Mouse (Mus musculus) limb, embryonic 15.5 days (tissue): Measurements from ENCODE around the gene Tacr1. TPM values are rescaled to one million over a fixed set of nuclear protein-coding genes. Genes with fewer than 3 reads are reported as not detected.

Experiments
- ATAC-seq: fragments of 200-750 bp; cut with Nextera tagmentation; 2 replicates; pipeline ENCODE4 v1.8.0; 2017; ENCODE audit warnings: low read depth, moderate TSS enrichment; ENCODE audit not compliant: insufficient number of reproducible peaks, low FRiP score, low TSS enrichment
- H3K27ac ChIP-seq: fragments of 300-500 bp; sonication (generic); 2 replicates; pipeline ENCODE4 v1.5.1; 2015; ENCODE audit warnings: moderate library complexity, mild to moderate bottlenecking, inconsistent platforms
- H3K27me3 ChIP-seq: fragments of 300-500 bp; sonication (generic); 2 replicates; pipeline ENCODE4 v1.6.1; 2015; ENCODE audit warnings: inconsistent platforms
- H3K36me3 ChIP-seq: fragments of 300-500 bp; sonication (generic); 2 replicates; pipeline ENCODE4 v1.6.1; 2015; ENCODE audit warnings: inconsistent platforms
- H3K4me1 ChIP-seq: fragments of 300-500 bp; sonication (generic); 2 replicates; pipeline ENCODE4 v1.6.1; 2015; ENCODE audit warnings: inconsistent platforms
- H3K4me2 ChIP-seq: fragments of 300-500 bp; sonication (generic); 2 replicates; pipeline ENCODE4 v1.6.1; 2015; ENCODE audit warnings: mild to moderate bottlenecking, inconsistent platforms
- H3K4me3 ChIP-seq: fragments of 300-500 bp; sonication (generic); 2 replicates; pipeline ENCODE4 v1.5.1; 2015; ENCODE audit warnings: mild to moderate bottlenecking, inconsistent platforms
- H3K9ac ChIP-seq: fragments of 300-500 bp; sonication (generic); 2 replicates; pipeline ENCODE4 v1.6.1; 2015; ENCODE audit warnings: inconsistent platforms
- H3K9me3 ChIP-seq: fragments of 300-500 bp; sonication (generic); 2 replicates; pipeline ENCODE4 v1.6.1; 2016; ENCODE audit warnings: inconsistent platforms
- WGBS: fragments of 180-500 bp; shearing (Covaris S2); methylation state at CpG from one replicate; pipeline ENCODE4 v1.1.7; 2015; 5-methylcytosine and 5-hydroxymethylcytosine counted together
- polyA plus RNA-seq: library from polyadenylated mRNA; unstranded; fragments of >200 nt; fragmentation: Nextera tagmentation; extraction: Ambion mirVana; gene quantifications from 2 replicates; pipeline ENCODE4 v1.2.1, GENCODE M21; 2015

The Tacr1 gene
- polyA plus RNA-seq, 1 experiment from 2014 or later: 0.36 TPM

DNA sequence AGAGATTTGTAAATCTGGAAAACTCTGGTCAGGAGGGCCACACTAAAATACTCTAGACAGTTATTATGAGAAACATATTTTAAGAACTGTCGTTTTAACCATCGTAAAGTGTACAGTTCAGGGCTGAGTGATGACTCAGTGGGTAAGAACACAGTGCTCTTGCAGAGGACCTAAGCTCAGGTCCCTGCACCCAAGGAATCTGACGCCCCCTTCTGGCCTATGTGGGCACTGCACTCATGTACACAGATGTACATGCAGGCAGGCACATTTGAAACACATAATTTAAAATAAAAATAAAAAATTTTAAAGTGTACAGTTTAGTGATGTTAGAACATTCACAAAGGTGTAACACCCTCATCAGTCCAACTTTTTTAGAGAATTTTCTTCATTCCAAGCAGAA is 147.1 kb downstream of the Tacr1 start:
- H3K4me1 ChIP-seq: no peaks in the 10 kb centered on the region
- no peak overlapping the region for H3K9ac ChIP-seq
- H3K36me3 ChIP-seq: no peaks in the 10 kb centered on the region
- no peak for ATAC-seq
- no peak overlapping the region for H3K27ac ChIP-seq
- H3K4me3 ChIP-seq: no peak overlapping the region
- 39% methylated on average over 3 of the region's 3 CpGs for WGBS
- no peaks in the 10 kb centered on the region for H3K27me3 ChIP-seq
- no peaks in the 10 kb centered on the region for H3K9me3 ChIP-seq
- H3K4me2 ChIP-seq: no peak overlapping the region

GRCm38 (mm10) chr6:82575445-82575844 is 173.3 kb downstream of the Tacr1 start:
- H3K9ac ChIP-seq: no peak overlapping the region
- H3K27me3 ChIP-seq: no peaks in the 10 kb centered on the region
- H3K9me3 ChIP-seq: no peaks in the 10 kb centered on the region
- WGBS: 75% methylated on average over 5 of the region's 5 CpGs
- no peak overlapping the region for H3K27ac ChIP-seq
- no peak overlapping the region for H3K4me2 ChIP-seq
- no peak for ATAC-seq
- H3K4me3 ChIP-seq: no peak overlapping the region
- H3K36me3 ChIP-seq: no peaks in the 10 kb centered on the region
- H3K4me1 ChIP-seq: no peaks in the 10 kb centered on the region

DNA sequence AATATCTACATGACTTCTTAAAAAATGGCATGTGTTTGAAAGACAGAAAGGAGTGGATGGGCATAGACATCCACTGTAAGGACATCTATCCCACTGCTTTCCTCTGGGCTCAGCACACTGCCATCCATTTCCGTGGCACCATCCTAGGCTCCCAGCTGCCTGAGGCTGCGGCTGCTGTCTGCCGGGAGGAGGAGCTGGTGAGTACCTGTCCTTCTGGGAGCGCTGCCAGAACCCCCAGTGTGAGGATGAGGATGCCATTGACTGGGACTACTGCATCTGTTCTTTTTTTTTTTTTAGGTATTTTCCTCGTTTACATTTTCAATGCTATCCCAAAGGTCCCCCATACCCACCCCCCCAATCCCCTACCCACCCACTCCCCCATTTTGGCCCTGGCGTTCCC is 183.3 kb downstream of the Tacr1 start:
- Histone ChIP-seq H3K27ac (no peak overlapping the region), H3K9me3 (no peaks in the 10 kb centered on the region), H3K27me3 (no peaks in the 10 kb centered on the region), H3K4me3 (no peak overlapping the region), H3K4me1 (no peaks in the 10 kb centered on the region), H3K9ac (no peak overlapping the region), H3K4me2 (no peak overlapping the region), H3K36me3 (no peaks in the 10 kb centered on the region)
- no peak for ATAC-seq
- WGBS: 44% methylated on average over 6 of the region's 6 CpGs

DNA sequence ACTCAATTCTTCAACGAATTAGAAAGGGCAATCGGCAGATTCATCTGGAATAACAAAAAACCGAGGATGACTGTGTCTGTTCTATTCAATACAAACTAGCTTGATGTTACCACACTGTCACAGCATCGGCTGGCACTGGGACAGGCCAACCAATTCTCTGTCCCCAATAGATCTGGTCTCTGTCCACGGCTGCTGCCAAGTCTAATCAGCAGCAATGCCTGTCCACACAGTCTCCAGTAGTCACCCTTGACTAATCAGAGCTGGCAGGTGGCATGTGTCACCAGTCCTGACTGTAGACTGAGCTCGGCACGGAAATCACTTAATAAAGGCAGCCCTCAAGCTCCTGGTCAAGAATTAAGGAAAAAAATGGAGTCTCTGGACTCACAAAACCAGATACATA is 187.3 kb downstream of the Tacr1 start:
- Histone ChIP-seq H3K4me1 (no peaks in the 10 kb centered on the region), H3K27me3 (no peaks in the 10 kb centered on the region), H3K4me2 (no peak overlapping the region), H3K9ac (no peak overlapping the region), H3K36me3 (no peaks in the 10 kb centered on the region), H3K27ac (no peak overlapping the region), H3K4me3 (no peak overlapping the region), H3K9me3 (no peaks in the 10 kb centered on the region)
- WGBS: 86% methylated on average over 7 of the region's 7 CpGs
- ATAC-seq: no peak

- no peak overlapping the region for H3K4me2 ChIP-seq
- WGBS: 44% methylated on average over 8 of the region's 8 CpGs
- H3K27ac ChIP-seq: no peak overlapping the region
- ATAC-seq: no peak
- H3K36me3 ChIP-seq: no peaks in the 10 kb centered on the region
- no peak overlapping the region for H3K9ac ChIP-seq
- no peak overlapping the region for H3K4me3 ChIP-seq
- no peaks in the 10 kb centered on the region for H3K4me1 ChIP-seq
- no peaks in the 10 kb centered on the region for H3K9me3 ChIP-seq
- no peaks in the 10 kb centered on the region for H3K27me3 ChIP-seq
Observed at GRCm38 (mm10) chr6:82595461-82596090, 193.4 kb downstream of the Tacr1 start.

GRCm38 (mm10) chr6:82603228-82603627 is 201.1 kb downstream of the Tacr1 start:
- Histone ChIP-seq H3K9ac (no peak overlapping the region), H3K4me2 (no peak overlapping the region), H3K4me1 (no peaks in the 10 kb centered on the region), H3K4me3 (no peak overlapping the region), H3K9me3 (no peaks in the 10 kb centered on the region), H3K36me3 (no peaks in the 10 kb centered on the region), H3K27ac (no peak overlapping the region), H3K27me3 (no peaks in the 10 kb centered on the region)
- WGBS: 66% methylated on average over 9 of the region's 9 CpGs
- ATAC-seq: no peak

- WGBS: 34% methylated on average over 2 of the region's 2 CpGs
- H3K4me1 ChIP-seq: no peaks in the 10 kb centered on the region
- no peak overlapping the region for H3K4me2 ChIP-seq
- no peaks in the 10 kb centered on the region for H3K27me3 ChIP-seq
- H3K9me3 ChIP-seq: no peaks in the 10 kb centered on the region
- H3K27ac ChIP-seq: no peak overlapping the region
- no peak overlapping the region for H3K4me3 ChIP-seq
- no peaks in the 10 kb centered on the region for H3K36me3 ChIP-seq
- ATAC-seq: no peak
- no peak overlapping the region for H3K9ac ChIP-seq
Observed at GRCm38 (mm10) chr6:82603665-82604064, 201.5 kb downstream of the Tacr1 start.

GRCm38 (mm10) chr6:82604791-82605190 is 202.7 kb downstream of the Tacr1 start:
- no peak overlapping the region for H3K9ac ChIP-seq
- no peaks in the 10 kb centered on the region for H3K27me3 ChIP-seq
- 59% methylated on average over 8 of the region's 8 CpGs for WGBS
- no peaks in the 10 kb centered on the region for H3K9me3 ChIP-seq
- H3K36me3 ChIP-seq: no peaks in the 10 kb centered on the region
- no peak overlapping the region for H3K4me2 ChIP-seq
- no peaks in the 10 kb centered on the region for H3K4me1 ChIP-seq
- no peak overlapping the region for H3K4me3 ChIP-seq
- no peak for ATAC-seq
- H3K27ac ChIP-seq: no peak overlapping the region

DNA sequence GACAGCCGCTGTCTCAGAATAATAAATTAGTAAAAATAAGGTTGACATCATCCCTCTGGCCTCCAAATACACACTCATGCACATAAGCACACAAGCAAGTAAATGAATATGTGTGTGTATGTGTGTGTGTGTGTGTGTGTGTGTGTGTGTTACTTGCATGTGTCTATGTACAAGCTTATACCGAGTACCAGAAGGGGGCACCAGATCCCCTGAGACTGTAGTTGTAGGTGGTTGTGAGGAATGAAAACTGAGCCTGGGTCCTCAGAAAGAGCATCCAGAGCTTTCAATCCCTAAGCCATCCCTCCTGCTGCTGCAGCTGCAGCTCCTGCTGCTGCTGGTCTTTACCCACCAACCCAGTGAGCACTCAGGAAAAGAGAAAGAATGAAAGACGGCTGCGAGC is 206.6 kb downstream of the Tacr1 start:
- ATAC-seq: no peak
- no peaks in the 10 kb centered on the region for H3K9me3 ChIP-seq
- no peaks in the 10 kb centered on the region for H3K4me1 ChIP-seq
- no peak overlapping the region for H3K4me2 ChIP-seq
- H3K27me3 ChIP-seq: no peaks in the 10 kb centered on the region
- H3K9ac ChIP-seq: no peak overlapping the region
- no peak overlapping the region for H3K27ac ChIP-seq
- 87% methylated on average over 4 of the region's 4 CpGs for WGBS
- H3K4me3 ChIP-seq: no peak overlapping the region
- H3K36me3 ChIP-seq: no peaks in the 10 kb centered on the region

GRCm38 (mm10) chr6:82609339-82609926 is 207.3 kb downstream of the Tacr1 start:
- Histone ChIP-seq H3K4me1 (no peaks in the 10 kb centered on the region), H3K27me3 (no peaks in the 10 kb centered on the region), H3K27ac (no peak overlapping the region), H3K9ac (no peak overlapping the region), H3K4me3 (no peak overlapping the region), H3K4me2 (no peak overlapping the region), H3K9me3 (no peaks in the 10 kb centered on the region), H3K36me3 (no peaks in the 10 kb centered on the region)
- ATAC-seq: no peak
- WGBS: 81% methylated on average over 7 of the region's 7 CpGs
